17 mouse cellular contexts compared by ENCODE assay signal in genomic region chr1:182073180-182073579, GRCm38 (mm10).
"Had no signal": no experiment of that assay in that cellular context is flagged by ENCODE, and none has a peak within 500 bp of the region (broad histone marks: within the 10 kb centered on the region; RNA-seq: fewer than 3 reads in every experiment).

No protein-coding gene starts in this region.

- H3K4me3 ChIP-seq: limb, embryonic 12.5 days; midbrain, embryonic 10.5 days; neural tube, embryonic 13.5 days; stomach, embryonic 15.5 days had no signal

- H3K4me2 ChIP-seq: limb, embryonic 12.5 days; neural tube, embryonic 13.5 days; stomach, embryonic 15.5 days had no signal

- H3K9me3 ChIP-seq: stomach, embryonic 15.5 days had no signal

- H3K4me1 ChIP-seq: limb, embryonic 12.5 days; midbrain, embryonic 10.5 days; stomach, embryonic 15.5 days had no signal

- DNase-seq: kidney, adult 9 months; kidney, postnatal 36 days; layer of hippocampus, adult 9-11 months; layer of hippocampus, postnatal 36 days; lung, adult 18-20 months; lung, postnatal 4 days; retina, postnatal 1 day; right cerebral cortex, postnatal 4 days; thymus, adult 2 months; thymus, postnatal 25 days had no signal

- H3K9ac ChIP-seq: limb, embryonic 12.5 days; liver, embryonic 14.5 days; neural tube, embryonic 13.5 days; stomach, embryonic 15.5 days had no signal

- H3K27ac ChIP-seq: kidney, postnatal 0 days; limb, embryonic 12.5 days; liver, embryonic 14.5 days; midbrain, embryonic 10.5 days; neural tube, embryonic 13.5 days; stomach, embryonic 15.5 days had no signal

- ATAC-seq: midbrain, embryonic 16.5 days had no signal

- H3K27me3 ChIP-seq: limb, embryonic 12.5 days; neural tube, embryonic 13.5 days; stomach, embryonic 15.5 days had no signal

- H3K36me3 ChIP-seq: midbrain, embryonic 10.5 days; neural tube, embryonic 13.5 days; stomach, embryonic 15.5 days had no signal
